Mouse (Mus musculus) heart, adult 2 months (tissue): ENCODE results near the gene Itpr1. TPM values are rescaled to one million over a fixed set of nuclear protein-coding genes. Genes with fewer than 3 reads are reported as not detected.

Source experiments
- DNase-seq, 2 experiments: peaks; one replicate each; pipeline ENCODE4 v3.0.0; 2021
- H3K27ac ChIP-seq: fragments of 200-600 bp; 2 replicates; pipeline ENCODE4 v1.8.1; 2022
- H3K27me3 ChIP-seq: fragments of 200-500 bp; 2 replicates; pipeline ENCODE4 v1.6.1; 2012; ENCODE audit warnings: mild to moderate bottlenecking, low read length, inconsistent platforms, mixed read lengths; ENCODE audit not compliant: control insufficient read depth, insufficient read depth
- H3K36me3 ChIP-seq: fragments of 200-500 bp; 2 replicates; pipeline ENCODE4 v1.6.1; 2012; ENCODE audit warnings: low read length, inconsistent platforms; ENCODE audit not compliant: control insufficient read depth, insufficient read depth
- H3K4me1 ChIP-seq: fragments of 200-500 bp; 2 replicates; pipeline ENCODE4 v1.6.1; 2011; ENCODE audit warnings: low read length; ENCODE audit not compliant: control insufficient read depth, insufficient read depth
- H3K4me3 ChIP-seq: fragments of 200-600 bp; 2 replicates; pipeline ENCODE4 v1.8.1; 2022
- H3K79me2 ChIP-seq: fragments of 200-500 bp; replicated peaks from 2 replicates; pipeline ENCODE4 v1.6.1; 2012; ENCODE audit warnings: mild to moderate bottlenecking, inconsistent platforms, low read length, moderate library complexity, mixed read lengths; ENCODE audit not compliant: control insufficient read depth, insufficient read depth
- H3K9ac ChIP-seq: fragments of 200-500 bp; 2 replicates; pipeline ENCODE4 v1.6.1; 2012; ENCODE audit warnings: low read depth, mild to moderate bottlenecking, control low read depth, inconsistent platforms, low read length, mixed read lengths
- CTCF ChIP-seq: fragments of 200-600 bp; IDR thresholded peaks from 2 replicates; pipeline ENCODE4 v1.8.1; 2022; ENCODE audit warnings: antibody characterized with exemption, mild to moderate bottlenecking, moderate library complexity
- EP300 ChIP-seq: fragments of 200-500 bp; IDR thresholded peaks from 2 replicates; pipeline ENCODE4 v1.6.1; 2011; ENCODE audit warnings: low read depth, low read length, control low read depth; ENCODE audit not compliant: insufficient read depth
- POLR2A ChIP-seq: fragments of 200-500 bp; IDR thresholded peaks from 2 replicates; pipeline ENCODE4 v1.6.1; 2011; ENCODE audit warnings: mild to moderate bottlenecking, low read depth, low read length, control low read depth; ENCODE audit not compliant: insufficient read depth
- WGBS: fragments of 180-500 bp; shearing (Covaris S2); methylation state at CpG from one replicate; pipeline ENCODE4 v1.1.7; 2018; 5-methylcytosine and 5-hydroxymethylcytosine counted together
- intact Hi-C: fragments of 180-260 bp; cut with DNase I; formaldehyde crosslinking; loops from one replicate; pipeline ENCODE4 v1.15.1; 2025
- polyA plus RNA-seq: library from polyadenylated mRNA; depleted of rRNA; stranded (reverse); fragments of >200 nt; gene quantifications from 2 replicates; pipeline ENCODE4 v1.2.3, GENCODE M21; 2012
- total RNA-seq, 2 experiments: library from RNA; stranded (reverse); gene quantifications; 2 replicates each; pipeline ENCODE4 v1.2.3; 2021

Itpr1 gene
- total and polyA plus RNA-seq, 3 experiments, result 14.0 to 47.6 (median 37.9) TPM

GRCm38 (mm10) chr6:108530781-108531323 lies 318.0 kb downstream of the Itpr1 start:
- H3K4me1 ChIP-seq, result peaks cover 23% of the 10 kb centered on the region
- no peak for DNase-seq
- no peak overlapping the region for H3K4me3 ChIP-seq
- no peaks in the 10 kb centered on the region for H3K36me3 ChIP-seq
- intact Hi-C loops, result loop anchor here (5.0 kb wide), 1 partner anchor 41 kb away; no protein-coding TSS in a partner anchor
- no peak for TF ChIP-seq CTCF
- no peak for TF ChIP-seq POLR2A
- TF ChIP-seq EP300, result no peak
- no peak overlapping the region for H3K27ac ChIP-seq
- no peaks in the 10 kb centered on the region for H3K79me2 ChIP-seq
- 76% methylated on average over 6 of the region's 6 CpGs for WGBS
- H3K27me3 ChIP-seq, result no peaks in the 10 kb centered on the region
- H3K9ac ChIP-seq, result no peak overlapping the region

GRCm38 (mm10) chr6:108531324-108532311 lies 318.7 kb downstream of the Itpr1 start:
- H3K79me2 ChIP-seq, result no peaks in the 10 kb centered on the region
- H3K4me1 ChIP-seq, result peaks cover 23% of the 10 kb centered on the region
- no peak for TF ChIP-seq EP300
- TF ChIP-seq POLR2A, result no peak
- TF ChIP-seq CTCF, result no peak
- H3K4me3 ChIP-seq, result no peak overlapping the region
- intact Hi-C loops, result loop anchor here (2.0 to 5.0 kb wide), 3 partner anchors 41 to 127 kb away; no protein-coding TSS in a partner anchor
- H3K27ac ChIP-seq, result peak overlapping the region; percentile 62
- WGBS, result 43% methylated on average over 12 of the region's 12 CpGs
- no peaks in the 10 kb centered on the region for H3K27me3 ChIP-seq
- H3K9ac ChIP-seq, result no peak overlapping the region
- no peaks in the 10 kb centered on the region for H3K36me3 ChIP-seq
- DNase-seq, result peak; percentile 50 to 64

DNA sequence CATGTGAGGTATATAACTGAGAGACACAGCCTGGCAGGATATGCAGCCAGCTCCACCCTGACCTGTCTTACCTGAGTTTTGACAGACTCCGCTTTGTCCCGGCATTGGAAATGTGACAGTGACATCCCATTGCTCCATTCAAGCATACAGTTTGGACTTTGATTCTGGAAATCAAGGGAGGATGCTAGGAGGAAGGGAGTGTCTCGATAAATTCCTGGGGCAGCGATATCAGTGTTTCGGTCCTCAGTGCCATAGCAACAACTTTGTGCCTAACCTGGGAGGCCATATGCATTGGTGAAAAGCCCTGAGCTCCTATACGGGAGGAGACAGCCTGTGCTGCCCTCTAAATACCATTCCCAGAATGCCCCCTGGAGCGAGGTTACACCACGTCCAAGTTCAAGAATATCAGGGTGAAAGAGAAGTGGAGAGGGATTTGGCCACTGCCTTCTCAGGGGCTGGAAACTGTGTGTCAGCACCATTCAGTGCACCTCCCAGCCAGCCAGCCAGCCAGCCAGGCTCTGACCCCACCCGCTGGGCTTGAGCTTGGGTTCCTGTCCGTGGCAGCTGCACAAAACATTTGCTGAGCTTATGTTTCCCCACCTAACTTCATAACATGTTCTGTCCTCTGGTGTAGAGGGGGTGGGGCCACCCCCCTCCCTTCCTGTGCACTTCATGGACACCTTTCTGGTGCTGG lies 319.7 kb downstream of the Itpr1 start:
- Histone ChIP-seq H3K9ac (no peak overlapping the region), H3K4me1 (peaks cover 23% of the 10 kb centered on the region), H3K36me3 (no peaks in the 10 kb centered on the region; the same call in 1 of the 2 replicates), H3K79me2 (no peaks in the 10 kb centered on the region), H3K27me3 (no peaks in the 10 kb centered on the region), H3K27ac (peak overlapping the region; percentile 62), H3K4me3 (no peak overlapping the region)
- peak; percentile 65 to 84 for DNase-seq
- intact Hi-C loops, result loop anchor here (2.0 to 5.0 kb wide), 3 partner anchors 40 to 126 kb away; no protein-coding TSS in a partner anchor
- 43% methylated on average over 10 of the region's 10 CpGs for WGBS
- peak; percentile 68; the same call in 1 of the 2 replicates for TF ChIP-seq EP300
- TF ChIP-seq POLR2A, result no peak

DNA sequence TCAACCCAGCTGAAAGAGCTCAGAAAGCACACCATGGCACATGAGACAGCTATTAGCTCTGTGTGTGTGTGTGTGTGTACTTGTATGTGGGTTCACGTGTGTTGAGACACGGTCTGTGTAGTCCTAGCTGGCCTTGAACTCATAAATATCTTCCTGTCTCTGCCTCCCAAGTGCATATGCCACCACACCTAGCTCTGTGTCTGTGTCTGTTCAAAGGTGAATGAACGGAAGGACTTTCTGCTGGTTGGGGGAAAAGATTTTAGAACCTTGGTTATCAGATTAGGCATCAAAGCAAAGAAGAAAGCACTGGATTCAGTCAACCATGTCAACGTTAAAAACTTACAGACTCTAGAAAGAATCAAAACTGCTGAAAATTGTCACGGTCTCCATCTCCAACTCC lies 321.2 kb downstream of the Itpr1 start:
- intact Hi-C loops, result loop anchor here (5.0 kb wide), 1 partner anchor 38 kb away; no protein-coding TSS in a partner anchor
- Histone ChIP-seq H3K4me3 (no peak overlapping the region), H3K79me2 (no peaks in the 10 kb centered on the region), H3K27ac (no peak overlapping the region; the same call in 1 of the 2 replicates), H3K36me3 (no peaks in the 10 kb centered on the region; the same call in 1 of the 2 replicates), H3K9ac (no peak overlapping the region), H3K4me1 (peaks cover 21% of the 10 kb centered on the region), H3K27me3 (no peaks in the 10 kb centered on the region)
- WGBS, result 76% methylated on average over 5 of the region's 5 CpGs
- TF ChIP-seq EP300, result no peak
- TF ChIP-seq CTCF, result no peak
- no peak for TF ChIP-seq POLR2A
- DNase-seq, result no peak

DNA sequence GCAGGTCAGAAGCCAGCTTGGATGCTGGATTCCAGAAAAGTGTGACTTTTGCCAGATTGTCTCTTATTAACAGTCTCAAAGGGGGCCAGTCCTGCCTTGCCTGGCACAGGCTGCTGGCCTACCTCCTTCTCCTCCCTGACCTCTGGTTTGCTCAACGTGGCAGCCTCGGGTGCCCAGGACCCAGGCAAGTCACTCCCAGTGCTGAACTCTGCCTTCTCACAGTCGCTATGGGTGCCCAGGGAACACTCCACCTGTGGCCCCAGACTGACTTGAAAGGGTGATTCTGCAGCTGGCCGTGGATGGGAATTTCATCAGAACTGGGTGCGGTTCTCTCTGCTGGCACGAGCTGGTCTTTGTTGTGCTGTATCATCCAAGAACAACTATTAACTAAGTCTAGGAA lies 321.7 kb downstream of the Itpr1 start:
- peak in 1 of 2 experiments; percentile 50 for DNase-seq
- TF ChIP-seq CTCF (no peak), POLR2A (no peak), EP300 (no peak)
- Histone ChIP-seq H3K79me2 (no peaks in the 10 kb centered on the region), H3K4me1 (peaks cover 21% of the 10 kb centered on the region), H3K27me3 (no peaks in the 10 kb centered on the region), H3K4me3 (no peak overlapping the region), H3K9ac (no peak overlapping the region), H3K27ac (peak overlapping the region; percentile 6; the same call in 1 of the 2 replicates), H3K36me3 (no peaks in the 10 kb centered on the region; the same call in 1 of the 2 replicates)
- WGBS, result 64% methylated on average over 6 of the region's 6 CpGs
- intact Hi-C loops, result loop anchor here (5.0 kb wide), 1 partner anchor 38 kb away; no protein-coding TSS in a partner anchor
